Mouse (Mus musculus) erythroid progenitor cell, adult 5-6 weeks (primary cell): ENCODE results near the gene Plin2. TPM values are rescaled to one million over a fixed set of nuclear protein-coding genes. Genes with fewer than 3 reads are reported as not detected.
"Not testable (repeated sequence)": the region's sequence is repeated elsewhere in the genome, so short reads cannot be mapped to it uniquely, and the experiment has no call there.

Experiments used
- ATAC-seq: replicated peaks from 2 replicates; pipeline ENCODE4 v1.8.0; 2016; ENCODE audit warnings: moderate number of reproducible peaks, mild to moderate bottlenecking, moderate TSS enrichment, inconsistent platforms; ENCODE audit not compliant: poor library complexity, low FRiP score, severe bottlenecking
- total RNA-seq, 2 experiments: library from RNA; stranded (forward) in 1 of 2; stranded (reverse) in 1 of 2; fragments of 150-400 nt in 1 of 2; fragments of 186-747, 209-891 nt in 1 of 2; gene quantifications; 2 replicates each; pipeline versions ENCODE4 v1.2.3 to v1.2.4; 2015 to 2017; ENCODE audit warnings: low replicate concordance in 2 of 2

Plin2 gene
- total RNA-seq, 2 experiments from 2014 or later, result 16.3 to 18.5 TPM

DNA sequence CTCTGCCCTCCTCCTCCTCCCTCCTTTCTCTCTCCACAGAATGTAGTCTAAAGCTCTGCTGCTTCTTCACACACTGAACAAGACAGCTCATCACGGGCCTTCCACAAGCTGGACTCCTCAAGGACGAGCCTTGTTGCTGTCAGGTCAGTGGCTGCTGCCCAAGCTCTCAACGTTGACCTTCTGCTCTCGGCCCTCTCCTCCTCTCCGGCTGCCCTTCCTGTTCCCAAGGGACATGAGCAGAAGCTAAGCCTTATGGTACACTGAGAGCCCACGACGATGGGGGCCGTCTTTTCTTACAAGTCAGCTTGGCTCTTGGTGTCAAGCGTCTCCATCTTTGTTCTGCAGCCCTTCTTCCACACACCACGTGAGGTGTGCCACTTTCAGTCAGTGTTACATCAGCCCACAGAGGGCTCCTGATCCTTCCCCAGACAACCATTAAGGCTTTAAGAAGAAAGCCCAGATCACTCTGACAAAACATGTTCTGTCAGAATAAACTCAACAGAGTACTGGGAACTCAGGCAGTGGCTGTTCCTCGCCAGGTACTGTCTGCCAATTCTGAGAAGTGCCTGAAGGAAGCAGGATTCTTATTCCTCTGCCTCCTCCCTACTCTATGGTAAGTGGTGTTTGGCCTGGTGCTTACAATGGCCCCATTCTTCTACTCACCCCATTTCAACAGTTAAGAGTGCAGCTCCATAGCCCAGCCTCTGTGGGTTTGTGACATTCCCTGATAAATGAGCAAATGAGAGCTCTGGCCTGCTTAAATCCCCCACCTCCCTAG lies 15.6 kb upstream of the Plin2 start:
- ATAC-seq, result no peak

DNA sequence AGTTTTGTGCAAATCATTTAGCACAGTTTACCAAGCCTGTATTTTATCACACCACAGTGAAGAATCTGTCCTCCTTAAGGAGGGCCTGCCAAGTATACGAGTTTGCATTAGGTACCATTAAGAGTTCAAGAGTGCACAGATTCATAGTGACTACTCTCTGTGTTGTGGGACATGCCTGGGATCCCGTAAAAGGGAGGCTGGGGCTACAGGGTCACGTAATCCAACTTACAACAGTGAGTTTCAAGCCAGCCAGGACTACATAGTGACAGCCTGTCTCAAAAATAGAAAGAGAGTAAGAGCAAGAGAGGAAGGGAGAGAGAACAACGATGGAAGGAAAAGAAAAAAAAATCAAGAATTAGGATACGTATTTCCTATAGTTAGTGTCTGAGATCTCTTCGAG lies 14.9 kb upstream of the Plin2 start:
- ATAC-seq, result no peak

DNA sequence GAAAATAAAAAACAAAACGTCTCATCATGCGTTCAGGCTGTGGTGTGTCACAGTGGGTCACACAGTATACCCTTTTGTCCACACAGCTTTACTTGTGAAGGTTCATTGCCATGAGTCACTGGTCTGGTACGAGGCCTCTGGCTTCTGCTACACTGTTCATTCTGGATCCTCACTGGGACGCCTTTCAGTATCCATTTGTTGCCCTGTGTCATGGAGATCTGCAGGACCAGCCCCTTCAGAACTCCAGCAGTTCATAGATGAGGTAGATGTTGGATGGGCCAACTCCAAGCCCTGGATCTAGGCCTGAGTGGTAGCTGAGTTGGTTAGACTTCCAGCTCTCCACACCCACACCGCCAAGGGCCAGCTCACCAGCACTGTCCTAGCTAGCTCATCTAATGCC lies 13.9 kb upstream of the Plin2 start:
- no peak for ATAC-seq

DNA sequence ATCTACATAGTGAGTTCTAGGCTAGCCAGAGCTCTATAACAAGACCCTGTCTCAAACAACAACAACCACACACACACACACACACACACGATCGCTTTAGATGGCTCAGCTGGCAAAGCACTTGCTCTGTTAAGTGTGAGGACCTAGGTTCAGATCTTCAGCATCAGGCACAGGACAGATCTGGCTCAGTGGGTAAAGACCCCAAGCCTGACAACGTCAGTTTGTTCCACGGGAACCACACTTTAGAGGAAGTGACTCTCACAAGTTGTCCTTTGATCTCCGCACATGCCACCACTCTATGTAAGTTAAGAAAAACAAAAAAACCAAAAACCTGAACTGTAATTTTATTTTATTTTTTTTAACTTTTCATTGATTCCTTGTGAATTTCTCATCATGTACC lies 13.4 kb upstream of the Plin2 start:
- no peak for ATAC-seq

DNA sequence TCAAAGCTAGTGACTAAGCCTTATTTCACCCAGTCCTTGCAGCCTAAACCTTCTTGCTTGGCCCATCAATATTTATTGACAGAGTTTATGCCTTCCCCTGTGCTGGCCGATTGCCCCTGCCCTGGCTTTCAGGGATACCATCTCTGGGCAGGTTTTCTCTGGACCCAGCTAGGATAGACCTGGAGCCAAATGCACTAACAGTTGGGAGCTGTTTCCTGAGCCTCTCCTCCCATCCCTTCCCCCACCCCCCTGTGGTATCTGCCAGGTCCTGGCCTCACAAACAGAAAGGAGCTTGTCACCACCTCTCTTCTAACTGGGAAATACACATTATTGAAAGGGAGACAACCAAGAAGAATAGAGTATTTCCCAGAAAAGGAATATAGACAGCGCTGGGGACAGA lies 12.0 kb upstream of the Plin2 start:
- ATAC-seq, result no peak

DNA sequence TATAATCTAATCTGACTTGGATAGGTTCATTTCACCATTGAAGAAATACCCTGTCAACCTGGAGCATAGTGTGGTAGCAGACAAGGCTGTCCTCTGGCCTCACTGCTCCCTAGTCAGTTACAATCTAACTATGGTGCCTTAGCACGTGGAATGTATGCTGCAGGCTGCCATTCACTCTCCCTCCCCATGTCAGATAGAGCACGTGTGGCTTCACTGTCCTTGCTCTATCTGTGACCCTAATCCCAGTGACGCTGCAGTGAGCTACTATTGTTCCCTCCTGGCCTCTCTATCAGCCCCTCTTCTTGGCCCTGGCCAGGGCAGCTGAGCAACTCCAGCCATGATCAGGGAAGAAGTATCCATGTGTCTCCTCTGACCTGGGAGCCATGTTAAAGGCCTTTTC lies 11.6 kb upstream of the Plin2 start:
- no peak for ATAC-seq

GRCm38 (mm10) chr4:86679686-86680085 lies 9.8 kb upstream of the Plin2 start:
- no peak for ATAC-seq

DNA sequence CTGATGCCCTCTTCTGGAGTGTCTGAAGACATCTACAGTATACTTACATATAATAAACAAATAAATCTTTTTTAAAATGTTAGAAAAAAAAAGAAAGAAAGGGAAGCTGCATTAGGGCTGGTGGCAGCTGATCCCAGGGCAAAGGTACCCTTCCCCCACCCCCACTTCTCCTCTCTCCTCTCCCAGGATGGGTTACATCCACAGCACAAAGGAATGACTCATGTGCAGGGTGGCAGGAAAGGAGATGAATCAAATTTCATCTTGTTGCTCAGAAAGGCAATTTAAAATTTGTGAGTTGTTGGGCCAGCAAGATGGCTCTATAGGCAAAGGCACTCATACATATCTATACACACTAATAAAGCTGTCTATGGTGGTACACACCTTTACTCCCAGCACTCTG lies 6.9 kb upstream of the Plin2 start:
- ATAC-seq, result no peak

DNA sequence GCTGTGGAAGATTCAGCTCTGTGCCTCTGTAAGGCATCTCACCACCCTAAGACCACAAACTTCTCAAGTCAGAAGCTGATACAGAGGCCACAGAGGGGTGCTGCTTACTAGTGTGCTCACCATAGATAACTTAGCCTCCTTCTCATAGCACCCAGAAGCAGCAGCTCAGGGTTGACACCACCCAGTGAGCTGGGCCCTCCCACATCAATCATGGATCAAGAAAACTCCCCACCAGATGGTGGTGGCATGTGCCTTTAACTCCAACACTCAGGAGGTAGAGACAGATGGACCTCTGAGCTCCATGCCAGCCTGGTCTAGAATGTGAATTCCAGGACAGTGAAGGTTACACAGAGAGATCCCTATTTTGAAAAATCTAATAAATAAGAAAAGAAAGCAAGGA lies 4.9 kb upstream of the Plin2 start:
- ATAC-seq, result peak; percentile 59

- ATAC-seq, result not testable (repeated sequence)
Measured at GRCm38 (mm10) chr4:86674150-86674549, 4.3 kb upstream of the Plin2 start.

- ATAC-seq, result no peak
Measured at GRCm38 (mm10) chr4:86672450-86672849, 2.6 kb upstream of the Plin2 start.

- no peak for ATAC-seq
Measured at GRCm38 (mm10) chr4:86671803-86672202, 1.9 kb upstream of the Plin2 start.

DNA sequence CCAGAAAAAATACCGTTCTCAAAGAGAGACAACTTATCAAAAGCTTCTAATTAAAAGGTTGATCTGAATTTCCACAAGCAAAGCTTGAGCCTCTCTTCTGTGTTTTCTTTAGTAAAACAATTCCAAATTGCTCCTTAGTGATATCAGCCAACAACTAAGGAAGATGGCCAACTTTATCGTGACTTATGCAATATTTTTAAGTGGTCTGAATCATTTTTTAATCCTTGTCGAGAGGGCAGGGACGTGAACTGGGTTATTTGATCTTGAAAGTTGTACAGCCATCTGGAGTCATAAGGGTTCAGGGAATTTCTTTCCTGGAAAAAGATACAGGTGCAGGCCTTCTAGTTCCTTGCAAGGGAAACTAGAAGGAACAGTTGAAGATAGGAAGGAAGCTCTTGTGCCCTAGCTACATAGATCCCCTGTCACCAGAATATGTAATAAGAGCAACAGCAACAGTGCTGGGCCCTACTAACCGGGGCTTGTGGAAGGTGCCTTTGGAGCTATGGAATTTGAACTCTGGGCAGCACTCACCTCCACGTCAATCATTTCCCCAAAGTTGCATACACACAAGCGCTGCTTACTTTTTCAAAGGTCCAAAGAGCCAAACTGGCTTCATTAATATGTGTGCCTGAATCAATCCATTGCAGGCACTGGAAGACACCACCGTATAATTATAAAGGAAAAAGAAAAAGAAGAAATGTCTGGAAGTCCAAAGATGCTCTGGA lies 884 bp upstream of the Plin2 start:
- no peak for ATAC-seq

DNA sequence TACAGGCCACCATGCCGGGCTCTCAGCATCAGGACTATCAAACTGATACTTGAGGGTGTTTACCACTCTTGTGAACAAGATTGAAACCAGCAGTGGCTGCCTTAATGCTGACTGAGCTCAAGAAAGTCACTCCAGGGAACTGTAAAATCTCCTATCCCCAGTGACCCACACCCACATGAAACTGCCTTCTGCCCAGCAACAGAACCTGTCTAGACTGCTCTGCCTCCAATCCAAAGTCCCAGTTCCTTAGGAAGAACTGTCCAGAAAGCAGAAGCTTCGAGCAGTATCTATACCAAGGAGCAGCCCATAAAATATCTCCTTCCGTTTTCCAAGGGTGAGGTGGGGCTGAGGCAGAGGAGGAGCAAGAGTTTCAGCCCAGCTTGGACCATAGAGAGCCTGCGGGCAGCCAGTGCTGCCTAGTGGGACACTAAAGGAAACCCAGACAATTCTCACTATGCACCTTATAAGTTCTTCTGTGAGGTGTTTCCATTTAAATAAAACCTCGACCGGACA lies 563 bp downstream of the Plin2 start:
- ATAC-seq, result peak; percentile 64; the same call in 1 of the 2 replicates

- no peak for ATAC-seq
Measured at GRCm38 (mm10) chr4:86668290-86669000, 1.4 kb downstream of the Plin2 start.

GRCm38 (mm10) chr4:86665596-86665995 lies 4.3 kb downstream of the Plin2 start:
- no peak for ATAC-seq

GRCm38 (mm10) chr4:86663919-86664318 lies 5.9 kb downstream of the Plin2 start:
- ATAC-seq, result no peak

- ATAC-seq, result no peak
Measured at GRCm38 (mm10) chr4:86657176-86657575, 12.7 kb downstream of the Plin2 start.

GRCm38 (mm10) chr4:86656410-86656809 lies 13.4 kb downstream of the Plin2 start:
- ATAC-seq, result not testable (repeated sequence)

GRCm38 (mm10) chr4:86651686-86652384 lies 18.0 kb downstream of the Plin2 start:
- ATAC-seq, result peak; percentile 49; the same call in 1 of the 2 replicates
